Mouse (Mus musculus): ENCODE results near the gene Ackr3.

DNA sequence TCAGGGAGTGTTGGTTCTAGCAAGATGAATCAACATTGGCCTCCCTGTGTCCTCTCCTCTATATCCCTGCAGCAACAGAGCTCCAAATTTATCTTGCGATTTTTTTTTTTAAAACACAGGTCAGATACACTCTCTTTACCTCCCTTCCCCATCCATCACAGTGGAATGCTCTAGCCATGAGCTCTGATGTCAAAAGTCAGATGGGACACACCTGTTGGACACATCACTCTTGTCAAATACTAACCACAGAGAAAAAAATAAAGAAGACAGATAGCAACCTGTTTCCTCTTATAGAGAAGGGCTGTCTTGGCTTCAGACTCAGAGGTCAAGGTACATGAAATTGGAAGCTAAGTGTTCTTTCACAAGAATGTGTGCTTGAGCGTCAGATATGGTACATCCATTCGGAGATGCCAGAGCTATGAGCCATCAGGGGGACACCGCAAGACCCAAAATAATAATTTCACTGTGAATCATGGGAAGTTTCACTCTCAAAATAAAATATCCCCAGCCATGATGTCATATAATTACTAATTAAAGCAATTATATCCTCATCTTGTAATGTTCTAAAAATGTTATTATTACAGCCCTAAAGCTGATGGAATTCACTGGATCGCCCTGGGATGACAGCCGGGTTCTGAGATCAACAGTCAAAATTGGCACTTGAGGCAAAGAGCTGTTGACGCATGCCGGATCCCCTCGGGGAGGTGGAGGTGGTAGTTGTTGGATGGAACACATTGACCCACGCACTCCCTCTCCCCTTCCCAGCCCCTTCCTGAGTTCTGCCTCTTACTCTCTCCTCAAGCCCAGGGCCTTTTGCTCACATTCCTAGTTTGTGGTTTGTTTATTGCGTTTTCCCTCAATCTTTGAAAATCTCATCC is 57.2 kb downstream of the Ackr3 start:
- peak in 2 of 3 experiments; percentile 74 to 80 for TF ChIP-seq MYOD1 (IDR thresholded peaks at IDR 0.05; ENCODE audit: control insufficient read depth in 1 of 3, insufficient read length in 2 of 3, low read depth in 2 of 3)
- no peak for TF ChIP-seq POLR2A (IDR thresholded peaks at IDR 0.05; ENCODE audit: insufficient read length, low read depth)
- no peak for TF ChIP-seq MAX (IDR thresholded peaks at IDR 0.05; ENCODE audit: low read depth)
- no peak for TF ChIP-seq POLR2AphosphoS2 (IDR thresholded peaks at IDR 0.05; ENCODE audit: insufficient read length, low read depth)
- TF ChIP-seq USF1 (IDR thresholded peaks at IDR 0.05; ENCODE audit: low read depth): no peak

Data from myocyte (in vitro differentiated cells).